Mouse (Mus musculus): ENCODE data around the gene Sqstm1.
"Not testable (repeated sequence)": the region's sequence is repeated elsewhere in the genome, so short reads cannot be mapped to it uniquely, and the experiment has no call there.

Gene Sqstm1

DNA sequence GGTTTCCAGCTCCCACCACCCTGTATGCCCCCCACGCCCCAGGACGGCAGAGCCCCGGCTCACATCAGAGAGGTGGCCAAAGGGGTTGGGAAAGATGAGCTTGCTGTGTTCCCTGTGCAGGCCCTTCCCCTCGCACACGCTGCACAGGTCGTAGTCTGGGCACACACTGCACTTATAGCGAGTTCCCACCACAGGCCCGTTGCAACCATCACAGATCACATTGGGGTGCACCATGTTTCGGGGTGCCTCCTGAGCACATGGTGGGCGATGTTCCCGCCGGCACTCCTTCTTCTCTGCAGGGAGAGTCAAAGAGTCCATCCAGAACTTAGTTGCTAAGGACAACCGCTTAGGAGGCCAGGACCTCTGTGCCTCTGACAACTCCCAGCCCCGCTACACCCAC is 3.3 kb downstream of the Sqstm1 start:
- no peak for DNase-seq

DNA sequence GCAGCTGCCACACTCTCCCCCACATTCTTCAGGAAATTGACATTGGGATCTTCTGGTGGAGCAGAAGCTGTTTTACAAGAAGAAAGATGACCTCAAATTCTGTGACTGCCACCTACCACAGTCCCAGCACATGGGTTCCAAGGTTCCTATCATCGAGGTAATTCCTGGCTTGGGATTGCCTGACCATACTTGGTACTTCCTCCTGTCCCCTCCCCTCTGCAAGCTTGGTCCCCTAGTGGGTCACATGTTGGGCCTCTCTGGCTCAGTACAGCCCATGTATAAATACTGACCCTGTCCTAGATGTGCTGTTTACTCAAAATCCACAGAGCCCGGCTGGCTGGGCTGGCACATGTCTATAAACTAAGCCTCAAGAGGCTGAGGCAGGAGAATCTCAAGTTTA is 4.6 kb downstream of the Sqstm1 start:
- no peak for DNase-seq

DNA sequence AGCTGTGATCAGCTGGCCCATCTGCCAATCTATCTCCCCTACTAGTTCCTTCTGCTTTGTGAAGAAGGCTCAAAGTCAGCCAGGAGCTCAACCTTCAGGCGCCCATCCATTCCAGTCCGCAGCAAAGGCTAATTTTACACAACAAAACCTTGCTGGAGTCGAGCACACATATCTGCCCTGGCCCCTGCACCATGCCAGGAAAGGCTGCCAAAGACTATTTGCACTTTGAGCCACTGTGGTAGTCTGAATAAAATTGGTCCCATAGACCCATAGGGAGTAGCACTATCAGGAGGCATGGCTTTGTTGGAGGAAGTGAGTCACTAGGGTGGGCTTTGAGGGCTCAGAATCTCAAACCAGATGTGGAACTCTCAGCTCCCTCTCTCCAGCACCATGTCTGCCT is 5.2 kb downstream of the Sqstm1 start:
- DNase-seq = peak in 1 of 2 experiments; percentile 45

DNA sequence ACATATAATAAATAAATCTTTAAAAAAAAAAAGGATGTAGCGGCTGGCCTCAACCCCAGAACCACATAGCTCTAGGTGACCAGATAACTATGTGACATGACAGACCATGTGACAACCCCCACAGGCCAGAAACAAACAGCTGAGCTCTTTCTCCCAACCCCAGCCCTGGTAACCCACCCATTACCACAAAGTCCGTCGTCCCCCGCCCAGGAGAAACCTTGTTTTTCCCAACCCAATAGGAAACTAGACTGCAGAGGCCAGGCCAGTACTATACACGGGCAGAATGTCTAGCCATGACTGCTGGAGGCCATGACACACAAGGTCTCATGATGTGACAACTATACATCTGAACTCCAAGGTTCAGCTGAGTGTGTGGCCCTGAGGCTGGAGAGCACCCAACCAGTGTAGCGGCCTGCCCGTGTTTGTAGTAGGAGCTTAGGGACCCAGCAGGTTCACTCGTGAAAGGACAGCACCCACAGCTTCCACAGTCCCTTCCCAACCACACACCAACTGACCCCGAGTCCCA is 7.3 kb downstream of the Sqstm1 start:
- DNase-seq = no peak

DNA sequence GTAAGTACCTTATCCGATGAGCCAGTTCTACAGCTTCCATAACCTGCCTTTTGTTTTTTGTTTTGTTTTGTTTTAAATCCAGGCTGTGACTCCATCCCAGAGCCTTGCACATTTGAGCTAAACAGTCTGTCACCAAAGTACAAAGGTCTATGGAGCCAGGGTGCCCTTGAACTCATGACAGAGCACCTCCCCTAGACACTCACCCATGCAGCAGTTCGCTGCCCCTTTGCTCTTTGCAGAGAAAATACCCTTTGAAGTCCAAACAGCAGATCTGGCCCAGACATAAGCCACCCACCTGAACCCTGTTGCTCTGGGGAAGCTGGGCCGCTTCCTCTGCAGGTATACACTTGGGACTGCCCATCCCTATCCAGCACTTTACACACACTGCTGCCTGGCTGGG is 9.0 kb downstream of the Sqstm1 start:
- no peak for DNase-seq

DNA sequence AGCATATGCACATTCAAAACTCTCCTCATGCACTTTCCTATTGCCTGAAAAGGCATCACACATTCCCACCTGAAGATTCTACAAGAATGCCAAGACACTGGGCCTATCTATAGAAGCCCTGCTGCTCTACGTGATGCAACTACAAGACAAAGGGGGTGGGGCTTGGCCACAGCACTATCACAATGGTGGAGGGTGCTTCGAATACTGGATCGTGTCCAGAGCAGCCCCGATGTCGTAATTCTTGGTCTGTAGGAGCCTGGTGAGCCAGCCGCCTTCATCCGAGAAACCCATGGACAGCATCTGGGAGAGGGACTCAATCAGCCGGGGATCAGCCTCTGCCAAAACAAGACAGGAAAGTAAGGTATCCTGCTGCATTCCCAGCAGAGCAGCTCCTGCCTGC is 10.0 kb downstream of the Sqstm1 start:
- no peak for DNase-seq

DNA sequence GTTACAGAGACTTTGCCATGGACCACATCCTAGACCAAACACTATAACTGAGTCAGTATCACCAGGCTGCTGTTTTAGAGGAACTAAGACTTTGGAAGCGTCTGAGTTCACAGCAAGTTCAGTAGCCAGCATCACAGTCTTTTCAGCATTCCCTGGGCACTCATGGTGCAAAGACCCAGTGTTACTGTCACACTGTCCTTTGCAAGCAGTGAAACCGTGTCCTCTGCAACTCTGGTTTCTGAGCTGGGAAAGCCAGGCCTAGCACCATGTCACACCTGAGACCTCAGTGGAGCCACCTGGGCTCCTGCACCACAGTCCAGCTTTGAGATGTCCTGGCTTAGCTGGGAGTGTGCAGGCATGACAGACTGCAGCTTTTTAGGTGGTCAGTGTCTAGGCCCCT is 11.7 kb downstream of the Sqstm1 start:
- DNase-seq = no peak

DNA sequence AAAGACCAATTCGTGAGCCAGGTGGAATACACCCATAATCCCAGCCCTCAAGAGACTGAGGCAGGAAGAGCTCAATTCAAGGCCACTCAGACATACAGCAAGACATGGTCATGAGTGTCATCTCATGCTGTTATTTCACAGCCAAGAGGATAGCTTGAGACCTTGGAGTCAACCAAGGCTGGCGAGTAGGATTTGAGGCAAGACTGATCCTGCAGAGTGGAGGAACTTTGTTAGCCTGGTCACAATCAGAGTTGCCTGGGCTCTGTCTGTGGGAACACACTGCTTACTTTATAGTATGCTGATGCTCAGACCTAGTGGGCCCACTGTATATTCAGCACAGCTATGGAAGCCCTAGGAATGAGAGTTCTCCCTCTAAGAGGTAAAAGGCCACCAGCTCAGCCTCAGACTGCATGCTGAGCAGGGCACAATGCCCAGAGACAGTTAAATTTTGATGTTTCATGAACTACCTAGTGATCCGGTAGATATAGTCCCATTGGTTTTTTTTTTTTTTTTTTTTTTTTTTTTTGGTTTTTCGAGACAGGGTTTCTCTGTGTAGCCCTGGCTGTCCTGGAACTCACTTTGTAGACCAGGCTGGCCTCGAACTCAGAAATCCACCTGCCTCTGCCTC is 12.3 kb downstream of the Sqstm1 start:
- no peak for DNase-seq

DNA sequence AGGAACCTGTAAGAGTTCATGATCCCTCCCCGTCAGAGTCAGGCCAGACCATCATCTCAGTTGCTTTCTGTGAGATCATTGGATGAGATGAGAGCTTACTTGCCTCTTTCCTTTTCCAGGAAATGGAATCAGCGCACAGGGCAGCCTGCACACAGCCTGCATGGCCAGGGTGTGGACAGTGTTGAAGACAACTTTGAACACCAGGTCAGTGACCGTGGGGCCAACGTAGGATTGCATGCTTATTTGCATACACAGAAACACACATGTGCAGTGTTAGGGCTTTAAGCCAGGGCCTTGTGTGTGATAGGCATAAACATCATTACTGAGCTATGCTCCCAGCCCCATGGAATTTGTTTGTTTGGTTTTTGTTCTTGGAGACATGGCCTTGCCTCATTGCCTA is 13.1 kb downstream of the Sqstm1 start:
- no peak for DNase-seq

DNA sequence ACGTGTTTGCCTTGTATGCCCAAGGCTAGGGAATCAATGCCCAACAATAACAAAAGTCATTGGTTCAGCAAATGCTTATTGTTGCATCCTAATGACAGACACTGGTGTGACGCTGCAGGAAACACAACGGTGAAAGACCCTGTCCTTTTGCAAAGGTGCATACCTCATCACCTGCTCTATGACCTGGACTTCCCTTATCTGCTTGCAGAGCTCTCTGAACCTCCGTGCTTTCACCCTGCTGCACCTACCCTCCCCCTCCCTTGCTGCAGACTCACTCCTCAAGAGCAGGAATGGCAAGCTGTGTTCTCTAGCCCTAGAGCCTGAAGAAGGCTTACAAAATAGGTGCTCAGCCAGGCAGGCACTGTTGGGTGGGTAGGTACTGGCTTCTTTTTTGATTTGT is 15.8 kb downstream of the Sqstm1 start:
- DNase-seq = no peak

DNA sequence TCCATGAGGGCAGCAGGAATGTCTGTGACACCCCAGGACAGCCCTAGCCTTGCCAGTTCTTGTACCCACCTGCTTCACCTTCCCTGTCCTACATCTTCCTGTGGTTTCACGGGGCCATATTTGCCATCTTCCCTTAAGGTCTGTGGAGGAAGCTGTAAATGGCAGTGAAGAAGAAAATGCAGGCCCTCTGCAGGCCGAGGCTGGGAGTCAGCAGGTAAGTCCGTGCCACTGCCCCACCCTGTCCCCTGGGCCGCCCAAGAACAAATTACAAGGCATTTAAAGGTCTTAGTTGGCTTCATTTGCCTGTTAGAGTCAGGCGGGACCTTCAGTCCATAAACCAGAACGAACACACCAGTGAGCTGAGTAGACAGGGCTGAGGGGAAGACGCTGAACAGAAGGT is 16.6 kb downstream of the Sqstm1 start:
- DNase-seq = no peak

DNA sequence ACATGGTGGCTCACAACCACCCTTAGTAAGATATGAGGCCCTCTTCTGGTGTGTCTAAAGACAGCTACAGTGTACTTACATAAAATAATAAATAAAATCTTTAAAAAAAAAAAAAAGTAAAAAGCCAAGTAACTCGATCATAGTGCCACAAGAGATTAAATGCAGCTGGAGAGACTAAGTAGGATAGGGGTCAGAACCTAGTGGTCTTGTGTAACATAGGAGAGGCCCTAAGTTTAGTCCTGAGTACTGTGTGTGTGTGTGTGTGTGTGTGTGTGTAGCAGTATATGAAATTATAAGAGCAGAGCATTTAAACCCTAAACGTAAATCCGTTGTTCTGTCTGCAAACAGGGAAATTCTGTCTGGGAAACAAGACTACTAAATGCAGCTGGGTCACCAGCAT is 18.3 kb downstream of the Sqstm1 start:
- no peak for DNase-seq

DNA sequence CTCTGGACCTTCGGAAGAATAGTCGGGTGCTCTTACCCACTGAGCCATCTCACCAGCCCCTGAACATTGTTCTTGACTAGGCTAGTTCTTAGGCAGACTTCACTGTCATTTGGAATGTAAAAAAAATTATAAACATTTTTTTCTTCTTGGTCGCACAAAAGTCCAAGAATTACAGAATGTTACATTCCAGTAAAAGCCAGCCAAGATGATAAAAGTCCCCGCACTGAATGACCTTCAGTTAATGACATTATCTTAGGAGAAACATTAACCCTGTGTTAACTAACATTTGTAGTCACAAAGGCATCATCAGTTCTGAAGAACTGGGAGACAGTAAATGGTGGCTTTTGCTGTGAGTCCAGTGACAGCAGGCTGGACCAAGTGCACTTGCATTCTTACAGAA is 20.3 kb downstream of the Sqstm1 start:
- DNase-seq = peak in 1 of 2 experiments; percentile 35

DNA sequence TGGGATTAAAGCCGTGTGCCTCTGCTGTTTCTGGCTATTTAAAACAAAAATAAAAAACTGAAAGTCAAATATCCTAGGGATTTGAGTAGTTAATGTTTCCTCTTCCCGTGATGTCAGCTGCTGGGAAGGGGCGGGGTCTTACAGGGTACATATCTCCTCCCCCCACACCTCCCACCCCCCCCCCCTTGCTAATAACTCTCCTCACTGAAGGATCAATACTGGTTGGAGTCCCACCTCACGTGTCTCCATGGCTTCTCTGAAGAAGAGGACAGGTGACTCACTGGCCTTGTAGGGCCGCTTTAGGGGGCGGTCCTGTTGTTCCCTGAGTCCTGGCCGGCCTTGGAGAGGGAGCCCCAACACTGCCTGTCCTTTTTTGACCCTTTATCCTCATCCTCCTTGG is 21.9 kb downstream of the Sqstm1 start:
- no peak for DNase-seq

DNA sequence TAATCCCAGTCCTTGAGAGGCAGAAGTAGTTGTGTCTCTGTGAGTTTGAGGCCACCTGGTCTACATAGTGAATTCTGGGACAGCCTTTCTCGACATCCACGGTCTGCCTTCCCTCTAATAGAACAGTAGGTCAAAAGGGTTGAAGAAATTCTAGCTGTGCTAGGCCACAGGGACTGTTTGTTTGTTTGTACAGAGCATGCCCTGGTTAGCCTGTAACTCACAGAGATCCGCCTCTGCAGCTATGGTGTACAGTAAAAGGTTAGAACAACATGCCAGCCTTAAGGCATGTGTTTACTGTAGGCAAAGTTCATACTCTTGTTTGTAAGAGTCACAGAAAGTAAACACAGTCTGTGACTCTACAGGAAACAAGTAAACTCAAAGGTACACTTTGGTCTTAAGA is 25.8 kb downstream of the Sqstm1 start:
- peak in 1 of 2 experiments; percentile 42 for DNase-seq

DNA sequence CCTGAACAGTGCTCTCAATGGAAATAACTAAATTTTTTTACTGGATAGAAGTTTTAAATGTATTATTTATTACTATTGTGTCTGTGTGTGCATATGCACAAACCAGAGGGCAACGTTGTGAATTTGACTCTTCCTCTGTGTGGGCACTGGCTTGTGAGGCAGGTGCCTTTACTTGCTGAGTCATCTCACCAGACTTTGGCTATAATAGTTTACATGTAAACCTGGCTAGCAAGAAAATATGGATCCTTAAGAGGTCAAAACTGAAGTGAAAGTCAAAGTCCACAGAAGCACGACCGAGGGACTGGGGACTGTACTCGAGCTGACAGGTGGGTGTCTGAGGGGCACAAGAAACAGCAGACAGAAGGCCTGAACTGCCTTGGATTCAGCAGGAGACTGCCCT is 27.9 kb downstream of the Sqstm1 start:
- no peak for DNase-seq

DNA sequence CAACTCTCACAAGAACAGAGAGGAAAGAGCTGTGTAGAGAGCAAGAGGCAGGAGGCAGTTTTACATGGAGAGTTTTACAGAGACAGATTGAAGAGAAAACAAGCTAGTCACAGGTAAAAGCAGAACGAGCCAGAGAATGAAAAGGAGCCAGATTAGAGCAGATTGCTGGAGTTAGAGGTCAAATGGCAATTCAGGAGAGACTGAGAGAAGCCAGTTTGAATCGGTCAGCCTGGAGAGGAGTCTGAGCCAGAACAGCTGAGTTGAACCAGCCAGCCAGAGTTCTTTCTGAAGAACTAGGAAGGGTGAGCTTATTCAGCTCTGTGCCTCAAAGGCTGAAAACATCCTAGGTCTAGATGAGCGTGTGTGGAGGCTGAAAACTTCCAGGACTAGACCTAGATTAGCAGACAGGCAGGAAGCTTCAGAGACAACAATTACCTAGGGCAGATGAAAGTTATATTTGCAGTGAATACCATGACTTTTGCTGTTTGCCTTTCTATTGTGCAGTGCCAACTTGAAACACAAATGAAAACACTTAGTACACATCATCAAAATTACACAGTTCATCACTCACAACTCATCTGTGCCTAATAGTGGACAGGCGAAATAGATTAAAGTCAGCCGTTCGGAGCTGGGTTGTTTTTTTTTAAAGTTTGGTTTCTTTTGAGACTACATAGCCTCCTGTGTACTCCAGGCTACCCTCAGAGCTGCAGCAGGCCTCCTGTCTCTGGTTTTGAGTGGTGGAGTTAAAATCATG is 30.0 kb downstream of the Sqstm1 start:
- DNase-seq = no peak

DNA sequence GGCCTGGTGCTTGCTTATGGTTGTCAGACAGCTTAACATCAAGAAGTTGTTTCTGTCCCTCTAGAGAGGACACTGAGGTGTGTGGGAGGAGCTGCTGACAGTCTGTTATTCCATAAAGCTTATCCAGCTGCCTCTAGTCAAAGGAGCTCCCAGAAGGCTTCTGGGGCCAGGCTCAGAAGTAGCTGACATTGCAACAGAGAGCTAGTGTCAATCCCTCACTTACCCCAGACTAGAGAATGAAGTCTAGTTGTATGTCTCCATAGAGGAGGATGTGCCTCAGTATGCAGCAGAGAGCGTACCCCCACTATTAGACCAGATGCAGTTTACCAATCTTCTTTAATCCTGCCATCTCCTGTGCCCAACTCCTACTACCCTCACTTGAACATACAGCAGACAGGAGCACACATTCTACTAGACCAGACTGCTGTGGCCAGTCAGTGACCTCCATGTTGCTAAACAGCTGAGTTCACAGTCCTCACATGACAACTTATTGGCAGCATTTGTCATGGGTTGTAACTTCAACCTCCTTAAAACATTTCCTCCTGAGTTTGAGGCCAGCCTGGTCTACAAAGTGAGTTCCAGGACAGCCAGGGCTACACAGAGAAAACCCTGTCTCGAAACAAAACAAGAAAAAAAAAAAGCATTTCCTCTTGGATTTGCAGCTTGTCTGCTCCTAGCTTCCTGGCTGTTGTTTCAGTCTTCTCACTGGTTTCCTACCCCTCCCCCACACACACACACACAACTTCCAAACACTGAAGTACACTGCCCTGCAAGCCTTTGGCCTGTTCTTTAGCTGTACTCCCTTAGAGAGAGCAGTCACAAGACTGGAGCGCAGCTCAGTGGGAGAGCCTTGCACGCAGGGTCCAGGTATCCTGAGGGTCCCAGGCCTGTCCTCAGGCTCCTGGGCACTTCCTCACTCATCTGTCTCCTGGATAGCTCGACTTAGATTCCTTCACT is 31.8 kb downstream of the Sqstm1 start:
- no peak for DNase-seq

DNA sequence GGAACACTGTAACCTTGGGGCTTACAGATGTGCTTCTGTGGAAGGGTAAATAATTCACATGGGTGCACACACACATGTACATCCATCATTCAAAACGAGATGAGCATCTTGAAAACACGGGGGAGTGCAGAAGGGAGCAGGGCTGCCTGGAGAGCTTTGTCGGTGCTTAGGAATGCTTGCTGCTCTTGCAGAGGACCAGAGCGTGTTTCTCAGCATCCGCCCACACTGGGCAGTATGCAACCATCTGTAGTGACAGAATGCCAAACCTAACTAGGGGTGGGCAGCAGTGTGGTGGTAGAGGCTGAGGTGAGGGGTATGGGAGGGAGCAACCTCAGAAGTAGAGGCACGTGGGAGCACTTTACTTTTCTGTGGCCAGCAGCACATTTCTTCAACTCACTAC is 33.5 kb downstream of the Sqstm1 start:
- DNase-seq = no peak

DNA sequence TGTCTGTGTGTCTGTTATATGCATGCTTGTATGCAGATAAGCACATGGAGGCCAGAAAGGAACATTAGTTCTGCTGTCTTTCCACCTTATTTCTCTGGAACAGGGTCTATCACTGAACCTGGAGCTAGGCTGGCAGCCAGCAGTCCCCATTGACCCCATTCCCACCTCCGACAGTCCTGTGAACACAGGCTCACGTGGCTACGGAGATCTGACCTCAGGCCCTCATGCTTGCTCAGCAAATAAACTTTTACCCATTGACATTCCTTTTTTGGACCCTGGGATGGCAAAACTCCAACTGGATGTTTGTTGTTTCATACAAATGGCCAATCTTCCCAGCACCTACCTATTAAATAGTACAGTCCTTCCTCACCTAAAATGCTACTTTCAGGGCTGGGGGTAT is 34.3 kb downstream of the Sqstm1 start:
- peak; percentile 81 for DNase-seq

DNA sequence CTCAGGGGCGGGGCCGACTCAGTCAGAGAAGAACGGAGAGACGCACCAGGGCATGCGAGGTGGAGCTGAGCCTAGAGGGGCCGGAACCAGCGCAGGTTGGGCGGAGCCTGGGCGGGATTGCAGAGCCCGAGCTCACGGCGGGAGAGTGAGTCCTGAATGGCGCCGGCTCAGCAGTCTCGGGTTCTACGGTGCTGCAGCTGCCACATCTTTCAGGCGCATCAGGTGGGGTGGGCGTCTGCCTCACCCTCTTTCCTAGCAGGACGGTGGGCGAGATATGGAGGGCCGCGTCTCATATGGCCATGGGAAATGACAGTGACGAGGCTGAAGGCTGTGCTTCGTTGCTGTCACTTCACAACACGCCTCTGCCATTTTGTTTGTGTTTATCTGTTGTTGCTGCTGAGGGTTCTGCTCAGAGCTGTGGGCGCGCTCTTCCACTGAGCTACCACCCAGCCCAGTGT is 35.9 kb downstream of the Sqstm1 start:
- DNase-seq = peak; percentile 98 to 99

DNA sequence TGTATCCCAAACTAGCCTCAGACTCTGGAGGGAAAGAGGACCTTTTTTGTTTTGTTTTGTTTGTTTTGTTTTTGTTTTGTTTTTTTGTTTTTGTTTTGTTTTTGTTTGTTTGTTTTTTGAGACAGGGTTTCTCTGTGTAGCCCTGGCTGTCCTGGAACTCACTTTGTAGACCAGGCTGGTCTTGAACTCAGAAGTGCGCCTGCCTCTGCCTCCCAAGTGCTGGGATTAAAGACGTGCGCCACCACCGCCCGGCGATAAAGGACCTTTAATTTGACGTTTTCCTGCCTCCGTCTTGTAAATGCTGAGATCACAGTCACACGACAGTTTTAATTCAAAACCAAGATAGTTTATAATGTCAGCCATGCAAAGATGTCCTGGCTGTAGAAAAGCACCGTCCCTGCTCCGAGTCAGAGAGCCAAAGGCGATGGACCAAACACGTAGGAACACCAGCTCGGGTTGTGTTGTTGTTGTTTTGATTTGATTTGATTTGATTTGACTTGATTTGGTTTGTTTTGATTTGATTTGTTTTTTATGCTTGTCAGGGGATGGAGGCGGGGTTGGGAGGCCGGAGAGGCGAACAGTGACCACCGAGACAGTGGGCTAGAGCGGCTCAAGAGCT is 36.4 kb downstream of the Sqstm1 start, which contains the start of gene Mrnip:
Gene Mrnip, plus strand, starts transcription at position 334 of the 619 bp plus-strand sequence.
- not testable (repeated sequence) for DNase-seq

DNA sequence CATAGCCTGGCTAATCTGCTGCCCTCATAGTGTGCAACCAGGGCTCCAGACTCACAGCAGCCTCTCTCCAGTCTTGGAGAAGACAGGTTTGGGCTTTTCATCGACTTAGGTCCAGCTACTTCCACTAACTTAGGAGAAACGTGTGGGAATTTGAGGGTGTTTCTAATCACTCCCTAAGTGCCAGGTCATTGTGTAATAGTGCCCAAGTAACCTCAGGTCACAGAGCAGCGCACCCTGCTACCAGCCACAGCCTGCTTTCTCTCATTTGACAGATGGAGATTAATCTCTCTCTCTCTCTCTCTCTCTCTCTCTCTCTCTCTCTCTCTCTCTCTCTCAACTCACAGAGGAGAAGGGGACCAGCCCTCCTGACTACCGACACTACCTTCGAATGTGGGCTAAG is 42.3 kb downstream of the Sqstm1 start:
- no peak for DNase-seq
